Mouse (Mus musculus): Measurements from ENCODE around the gene Gpbp1l1. TPM values are rescaled to one million over a fixed set of nuclear protein-coding genes. Genes with fewer than 3 reads are reported as not detected.

Gene Gpbp1l1
- polyA plus RNA-seq, 2 experiments: 17.3 to 18.4 TPM

DNA sequence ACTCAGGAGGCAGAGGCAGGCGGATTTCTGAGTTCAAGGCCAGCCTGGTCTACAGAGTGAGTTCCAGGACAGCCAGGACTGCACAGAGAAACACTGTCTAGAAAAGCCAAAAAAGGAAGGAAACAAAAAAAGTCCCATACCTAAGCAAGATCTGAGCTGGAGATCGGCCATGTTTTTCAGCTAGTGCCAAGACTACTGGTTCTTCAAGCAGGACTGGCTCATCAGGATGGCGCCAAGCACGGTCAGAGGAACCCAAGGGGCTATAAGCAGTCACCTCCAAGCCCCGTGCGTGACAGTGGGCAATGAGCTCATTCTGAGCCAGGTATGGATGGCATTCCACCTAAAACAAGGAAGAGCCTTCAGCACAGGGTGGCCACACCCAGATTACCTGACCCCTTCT, 81.4 kb downstream of the Gpbp1l1 start:
- Histone ChIP-seq H3K9me3 (ENCODE audit: control insufficient read depth, low read length) (no peaks in the 10 kb centered on the region), H3K4me2 (ENCODE audit: low read depth) (no peak overlapping the region), H3K27me3 (ENCODE audit: control insufficient read depth, insufficient read depth, low read length) (no peaks in the 10 kb centered on the region), H3K27ac (no peak overlapping the region), H3K4me3 (ENCODE audit: insufficient read depth in 1 of 2, low read depth in 2 of 2, low read length in 2 of 2) (no peak overlapping the region), H3K4me1 (replicated peaks; ENCODE audit: control insufficient read depth in 2 of 2, insufficient read depth in 2 of 2, low read length in 1 of 2) (no peaks in the 10 kb centered on the region), H3K9ac (replicated peaks) (no peak overlapping the region), H3K36me3 (replicated peaks; ENCODE audit: control insufficient read depth, insufficient read depth, low read depth) (peaks cover 58% of the 10 kb centered on the region)
- TF ChIP-seq EP300 (IDR thresholded peaks at IDR 0.05; ENCODE audit: low read depth): no peak
- TF ChIP-seq CTCF (IDR thresholded peaks at IDR 0.05; ENCODE audit: low read depth): no peak
- 89% methylated on average over 6 of the region's 6 CpGs for WGBS (ENCODE audit: insufficient replicate concordance)
- ATAC-seq (ENCODE audit: insufficient read depth) (no peak), DNase-seq (ENCODE audit: low read depth in 3 of 3, low spot score in 3 of 3) (no peak)

DNA sequence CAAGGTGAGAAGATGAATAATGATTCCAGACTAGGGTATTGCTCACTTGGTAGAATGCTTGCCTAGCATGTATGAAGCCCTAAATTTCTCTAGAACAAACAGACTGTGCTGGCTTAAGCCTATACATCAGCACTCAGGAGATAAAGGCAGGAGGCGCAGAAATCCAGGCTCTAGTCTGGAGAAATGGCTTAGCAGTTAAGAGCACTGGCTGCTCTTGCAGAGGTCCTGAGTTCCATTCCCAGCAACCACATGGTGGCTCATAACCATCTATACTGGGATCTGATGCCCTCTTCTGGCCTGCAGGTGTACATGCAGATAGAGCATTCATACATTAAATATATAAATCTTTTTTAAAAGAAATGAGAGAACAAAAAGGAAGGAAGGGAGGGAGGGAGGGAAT, 84.6 kb downstream of the Gpbp1l1 start:
- DNase-seq (ENCODE audit: low read depth in 3 of 3, low spot score in 3 of 3): no peak
- no peak for ATAC-seq (ENCODE audit: insufficient read depth)
- H3K27ac ChIP-seq: no peak overlapping the region
- TF ChIP-seq EP300 (IDR thresholded peaks at IDR 0.05; ENCODE audit: low read depth) (no peak), CTCF (IDR thresholded peaks at IDR 0.05; ENCODE audit: low read depth) (peak; percentile 42)
- H3K4me3 ChIP-seq (ENCODE audit: insufficient read depth in 1 of 2, low read depth in 2 of 2, low read length in 2 of 2): no peak overlapping the region
- no peak overlapping the region for H3K4me2 ChIP-seq (ENCODE audit: low read depth)
- peaks cover 48% of the 10 kb centered on the region for H3K36me3 ChIP-seq (replicated peaks; ENCODE audit: control insufficient read depth, insufficient read depth, low read depth)
- H3K27me3 ChIP-seq (ENCODE audit: control insufficient read depth, insufficient read depth, low read length): no peaks in the 10 kb centered on the region
- no peaks in the 10 kb centered on the region for H3K4me1 ChIP-seq (replicated peaks; ENCODE audit: control insufficient read depth in 2 of 2, insufficient read depth in 2 of 2, low read length in 1 of 2)
- no peak overlapping the region for H3K9ac ChIP-seq (replicated peaks)
- 75% methylated on average over 1 of the region's 1 CpGs for WGBS (ENCODE audit: insufficient replicate concordance)
- no peaks in the 10 kb centered on the region for H3K9me3 ChIP-seq (ENCODE audit: control insufficient read depth, low read length)

Other genes with a start within 250 kb of the Gpbp1l1 start
- 10.4 and 11.3 TPM in 2 replicates for gene Mast2, start 93.5 kb upstream of the Gpbp1l1 start, polyA plus RNA-seq (2012; rRNA removed)
- 7.3 and 9.2 TPM in 2 replicates for gene Mast2, start 93.5 kb upstream of the Gpbp1l1 start, polyA plus RNA-seq (2014; fragmentation: Nextera tagmentation; extraction: Ambion mirVana)
- 3.8 and 6.0 TPM in 2 replicates for gene Ipp, start 50.1 kb upstream of the Gpbp1l1 start, polyA plus RNA-seq (2012; rRNA removed)
- gene Ipp, start 50.1 kb upstream of the Gpbp1l1 start, polyA plus RNA-seq (2014; fragmentation: Nextera tagmentation; extraction: Ambion mirVana): 3.2 and 3.8 TPM in 2 replicates
- gene Tmem69, start 1.7 kb upstream of the Gpbp1l1 start, polyA plus RNA-seq (2012; rRNA removed): 6.3 and 8.3 TPM in 2 replicates
- 29.1 and 30.4 TPM in 2 replicates for gene Tmem69, start 1.7 kb upstream of the Gpbp1l1 start, polyA plus RNA-seq (2014; fragmentation: Nextera tagmentation; extraction: Ambion mirVana)
- gene Ccdc17, start 39.0 kb downstream of the Gpbp1l1 start, polyA plus RNA-seq (2012; rRNA removed): 1.9 and 2.1 TPM in 2 replicates
- gene Ccdc17, start 39.0 kb downstream of the Gpbp1l1 start, polyA plus RNA-seq (2014; fragmentation: Nextera tagmentation; extraction: Ambion mirVana): 1.9 and 2.0 TPM in 2 replicates
- gene Nasp, start 70.3 kb downstream of the Gpbp1l1 start, polyA plus RNA-seq (2012; rRNA removed): 19.2 and 38.1 TPM in 2 replicates
- 61.5 and 66.6 TPM in 2 replicates for gene Nasp, start 70.3 kb downstream of the Gpbp1l1 start, polyA plus RNA-seq (2014; fragmentation: Nextera tagmentation; extraction: Ambion mirVana)
- 176 and 194 TPM in 2 replicates for gene Akr1a1, start 94.0 kb downstream of the Gpbp1l1 start, polyA plus RNA-seq (2012; rRNA removed)
- 275 and 295 TPM in 2 replicates for gene Akr1a1, start 94.0 kb downstream of the Gpbp1l1 start, polyA plus RNA-seq (2014; fragmentation: Nextera tagmentation; extraction: Ambion mirVana)
- gene Prdx1, start 127.9 kb downstream of the Gpbp1l1 start, polyA plus RNA-seq (2012; rRNA removed): 127 and 234 TPM in 2 replicates
- 862 and 916 TPM in 2 replicates for gene Prdx1, start 127.9 kb downstream of the Gpbp1l1 start, polyA plus RNA-seq (2014; fragmentation: Nextera tagmentation; extraction: Ambion mirVana)
- 7.0 and 8.5 TPM in 2 replicates for gene Mmachc, start 150.7 kb downstream of the Gpbp1l1 start, polyA plus RNA-seq (2012; rRNA removed)
- gene Mmachc, start 150.7 kb downstream of the Gpbp1l1 start, polyA plus RNA-seq (2014; fragmentation: Nextera tagmentation; extraction: Ambion mirVana): 4.1 and 5.9 TPM in 2 replicates
- gene Ccdc163, start 150.9 kb downstream of the Gpbp1l1 start, polyA plus RNA-seq (2012; rRNA removed): 12.6 and 16.0 TPM in 2 replicates
- 9.1 and 12.7 TPM in 2 replicates for gene Ccdc163, start 150.9 kb downstream of the Gpbp1l1 start, polyA plus RNA-seq (2014; fragmentation: Nextera tagmentation; extraction: Ambion mirVana)
- 1.3 and 1.6 TPM in 2 replicates for gene Tesk2, start 163.3 kb downstream of the Gpbp1l1 start, polyA plus RNA-seq (2012; rRNA removed)
- gene Tesk2, start 163.3 kb downstream of the Gpbp1l1 start, polyA plus RNA-seq (2014; fragmentation: Nextera tagmentation; extraction: Ambion mirVana): 3.2 and 3.4 TPM in 2 replicates
- gene Toe1, start 250.0 kb downstream of the Gpbp1l1 start, polyA plus RNA-seq (2012; rRNA removed): 13.7 and 14.7 TPM in 2 replicates
- gene Toe1, start 250.0 kb downstream of the Gpbp1l1 start, polyA plus RNA-seq (2014; fragmentation: Nextera tagmentation; extraction: Ambion mirVana): 14.2 and 15.0 TPM in 2 replicates